Mouse (Mus musculus) liver, postnatal 0 days (tissue): ENCODE data around the gene Atp7b.

ENCODE experiments used
- CTCF ChIP-seq: sonication (generic); IDR thresholded peaks from 2 replicates; pipeline ENCODE4 v1.5.1; 2016; ENCODE audit warnings: antibody characterized with exemption, low read depth
- EP300 ChIP-seq: IDR thresholded peaks from 2 replicates; pipeline ENCODE4 v1.6.1; 2016; ENCODE audit warnings: antibody characterized with exemption, low read depth, mild to moderate bottlenecking

GRCm38 (mm10) chr8:22030990-22031389 lies 29.1 kb downstream of the Atp7b start:
- TF ChIP-seq CTCF (no peak), EP300 (no peak)
